ENCODE assay signal across 21 mouse cellular contexts in genomic region chr4:59160289-59160688, GRCm38 (mm10). TPM values are rescaled to one million over a fixed set of nuclear protein-coding genes. Genes with fewer than 3 reads are reported as not detected.
"Had no signal": no experiment of that assay in that cellular context is flagged by ENCODE, and none has a peak within 500 bp of the region (broad histone marks: within the 10 kb centered on the region; RNA-seq: fewer than 3 reads in every experiment).

No protein-coding gene starts in this region.

- H3K9ac ChIP-seq: neural tube, embryonic 13.5 days; neural tube, embryonic 15.5 days; stomach, embryonic 15.5 days had no signal

- H3K27me3 ChIP-seq: neural tube, embryonic 13.5 days; neural tube, embryonic 15.5 days; stomach, embryonic 15.5 days had no signal

- DNase-seq: retina, postnatal 1 day; right cerebral cortex, adult 18-20 months; right cerebral cortex, postnatal 14 days; right cerebral cortex, postnatal 25 days; right cerebral cortex, postnatal 4 days; spleen, adult 18-20 months; thymus, adult 18-20 months; thymus, adult 2 months; thymus, postnatal 14 days; thymus, postnatal 25 days; thymus, postnatal 36 days; thymus, postnatal 4 days had no signal

- H3K9me3 ChIP-seq: neural tube, embryonic 13.5 days; neural tube, embryonic 15.5 days; stomach, embryonic 15.5 days had no signal

- H3K27ac ChIP-seq: neural tube, embryonic 13.5 days; neural tube, embryonic 15.5 days; stomach, embryonic 15.5 days; stomach, postnatal 0 days had no signal

- H3K36me3 ChIP-seq: neural tube, embryonic 13.5 days; neural tube, embryonic 15.5 days; stomach, embryonic 15.5 days had no signal

- H3K4me3 ChIP-seq: neural tube, embryonic 13.5 days; neural tube, embryonic 15.5 days; stomach, embryonic 15.5 days had no signal

- H3K4me1 ChIP-seq: neural tube, embryonic 13.5 days; neural tube, embryonic 15.5 days; stomach, embryonic 15.5 days had no signal

- H3K4me2 ChIP-seq: neural tube, embryonic 13.5 days; neural tube, embryonic 15.5 days; stomach, embryonic 15.5 days had no signal

RNA-seq across cellular contexts. Expression of gene AI481877, which starts 21.5 kb away (rescaled TPM):
- total RNA-seq: neutrophil, adult 5-6 weeks had no signal
- polyA plus RNA-seq: neural tube, embryonic 13.5 days; small intestine, adult 2 months; spleen, adult 2 months; stomach, embryonic 14.5 days; stomach, embryonic 15.5 days; thymus, adult 2 months; urinary bladder, adult 2 months had no signal
